Mouse (Mus musculus): ENCODE measurements around the gene Pld4. TPM values are rescaled to one million over a fixed set of nuclear protein-coding genes. Genes with fewer than 3 reads are reported as not detected.
"Not testable (repeated sequence)": the region's sequence is repeated elsewhere in the genome, so short reads cannot be mapped to it uniquely, and the experiment has no call there.

Gene Pld4
- polyA plus RNA-seq, 1 experiment, result not detected

DNA sequence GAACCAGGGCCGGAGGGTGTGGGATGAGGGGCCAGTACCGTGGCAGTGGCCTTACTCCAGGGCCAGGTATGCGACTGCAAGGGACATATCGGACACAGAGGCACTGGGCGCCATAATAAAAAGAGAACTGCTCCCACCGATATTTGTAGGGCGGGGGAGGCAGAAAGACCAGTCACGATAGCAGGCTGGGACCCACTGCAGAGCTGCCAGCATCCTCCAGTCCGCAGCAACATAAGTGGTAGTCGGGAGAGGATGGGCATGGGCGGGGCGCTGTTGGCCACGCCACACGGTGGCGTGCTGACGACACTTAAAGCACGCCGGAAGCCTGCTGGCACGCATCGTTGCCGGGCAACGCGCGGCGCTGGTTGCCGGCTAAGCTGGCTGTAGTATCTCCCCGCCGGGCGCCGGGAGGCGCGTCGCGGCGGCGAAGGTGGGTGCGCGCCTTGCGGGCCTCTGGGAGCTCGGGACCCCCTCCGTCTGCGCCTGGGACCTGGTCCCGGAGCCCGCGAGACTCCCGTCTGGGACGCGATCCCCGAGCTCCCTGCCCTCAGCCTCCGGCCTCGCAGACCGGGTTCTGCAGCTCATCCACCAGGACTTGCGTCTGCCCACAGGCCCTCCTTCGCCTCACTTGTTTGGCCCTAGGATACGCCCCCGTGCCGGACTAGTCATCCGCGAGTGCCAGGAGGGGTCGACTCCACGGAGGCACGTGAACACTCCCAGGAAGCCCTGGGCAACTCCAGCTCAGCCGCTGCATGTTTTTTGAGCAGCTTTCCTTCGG is 48.3 kb downstream of the Pld4 start, which contains the start of gene Clba1:
TSS of gene Clba1 (plus strand) at position 351 of the 778 bp plus-strand sequence.
- Histone ChIP-seq H3K4me1 (ENCODE audit: control insufficient read depth, insufficient read depth, low read length) (peaks cover 21% of the 10 kb centered on the region), H3K4me3 (ENCODE audit: insufficient read depth, low read depth, low read length) (peak within 1 kb of the TSS; percentile 62), H3K27ac (ENCODE audit: insufficient read depth, low read depth, low read length) (peak within 1 kb of the TSS; percentile 66)
- under 1% methylated on average over 64 of the region's 64 CpGs for WGBS
- peak; percentile 62; the same call in 1 of the 2 replicates for TF ChIP-seq POLR2A (IDR thresholded peaks at IDR 0.05; ENCODE audit: insufficient read depth, low read depth, low read length)
- no peak for TF ChIP-seq CTCF (IDR thresholded peaks at IDR 0.05; ENCODE audit: insufficient read depth, low read depth, low read length)

DNA sequence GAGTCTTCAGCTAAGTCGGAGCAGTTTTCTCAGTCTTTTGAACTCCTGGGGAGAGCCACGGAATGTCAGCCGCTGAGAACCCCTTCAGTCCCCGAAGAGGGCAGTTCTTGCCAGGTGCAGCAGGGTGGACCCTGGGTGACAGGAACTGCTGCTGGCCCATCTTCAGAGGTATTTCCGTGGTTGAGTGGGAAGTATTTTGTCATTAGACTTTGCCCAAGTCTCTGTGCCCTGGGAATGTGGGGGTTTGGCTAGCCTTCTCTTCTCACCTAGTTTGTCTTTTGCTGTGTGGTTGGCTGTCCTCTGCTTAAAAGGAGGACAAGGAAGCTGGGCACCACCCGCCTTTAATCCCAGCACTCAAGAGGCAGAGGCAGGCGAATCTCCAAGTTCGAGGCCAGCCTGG is 49.2 kb downstream of the Pld4 start:
- Histone ChIP-seq H3K4me1 (ENCODE audit: control insufficient read depth, insufficient read depth, low read length) (peaks cover 21% of the 10 kb centered on the region), H3K4me3 (ENCODE audit: insufficient read depth, low read depth, low read length) (peak overlapping the region; percentile 62), H3K27ac (ENCODE audit: insufficient read depth, low read depth, low read length) (no peak overlapping the region)
- TF ChIP-seq CTCF (IDR thresholded peaks at IDR 0.05; ENCODE audit: insufficient read depth, low read depth, low read length) (no peak), POLR2A (IDR thresholded peaks at IDR 0.05; ENCODE audit: insufficient read depth, low read depth, low read length) (no peak)
- 20% methylated on average over 8 of the region's 8 CpGs for WGBS

DNA sequence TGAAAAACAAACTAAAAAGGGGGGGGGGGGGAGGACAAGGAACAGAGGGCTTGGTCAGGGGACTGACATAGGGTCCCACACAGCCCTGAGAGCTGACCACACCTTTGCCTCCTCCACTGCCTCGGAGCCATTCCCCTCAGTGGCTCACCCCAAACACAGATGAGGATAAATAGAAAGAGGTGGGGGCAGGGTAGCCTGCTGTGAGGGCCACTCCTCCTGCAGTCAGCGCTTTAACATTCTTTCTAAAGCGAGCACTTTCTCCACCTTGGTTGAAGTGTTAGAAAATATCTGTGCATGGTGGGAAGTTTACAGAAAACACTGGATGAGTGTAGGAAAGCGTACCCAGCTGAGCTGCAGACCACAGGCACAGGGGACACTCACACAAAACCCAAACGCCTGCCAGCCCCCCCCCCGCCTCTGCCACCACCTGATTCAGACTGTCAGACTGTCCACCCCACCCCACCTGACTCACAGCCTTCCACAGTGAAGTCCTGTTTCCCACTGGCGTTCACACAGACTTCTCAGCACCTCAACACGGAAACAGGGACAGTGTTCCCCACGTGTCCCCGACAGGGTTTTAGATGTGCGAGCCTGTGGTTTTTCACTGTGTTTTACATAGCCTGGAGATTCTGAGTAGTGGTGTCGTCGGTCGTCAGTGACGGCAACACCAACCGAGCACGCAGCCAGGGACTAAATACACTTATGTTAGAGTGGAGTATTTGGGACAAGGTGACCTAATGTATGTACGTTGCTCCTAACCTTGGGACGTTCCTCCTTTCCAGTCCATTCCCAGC is 49.8 kb downstream of the Pld4 start:
- no peak overlapping the region for H3K4me3 ChIP-seq (ENCODE audit: insufficient read depth, low read depth, low read length)
- TF ChIP-seq CTCF (IDR thresholded peaks at IDR 0.05; ENCODE audit: insufficient read depth, low read depth, low read length), result no peak
- TF ChIP-seq POLR2A (IDR thresholded peaks at IDR 0.05; ENCODE audit: insufficient read depth, low read depth, low read length), result no peak
- WGBS, result 60% methylated on average over 19 of the region's 19 CpGs
- peaks cover 21% of the 10 kb centered on the region for H3K4me1 ChIP-seq (ENCODE audit: control insufficient read depth, insufficient read depth, low read length)
- no peak overlapping the region for H3K27ac ChIP-seq (ENCODE audit: insufficient read depth, low read depth, low read length)

DNA sequence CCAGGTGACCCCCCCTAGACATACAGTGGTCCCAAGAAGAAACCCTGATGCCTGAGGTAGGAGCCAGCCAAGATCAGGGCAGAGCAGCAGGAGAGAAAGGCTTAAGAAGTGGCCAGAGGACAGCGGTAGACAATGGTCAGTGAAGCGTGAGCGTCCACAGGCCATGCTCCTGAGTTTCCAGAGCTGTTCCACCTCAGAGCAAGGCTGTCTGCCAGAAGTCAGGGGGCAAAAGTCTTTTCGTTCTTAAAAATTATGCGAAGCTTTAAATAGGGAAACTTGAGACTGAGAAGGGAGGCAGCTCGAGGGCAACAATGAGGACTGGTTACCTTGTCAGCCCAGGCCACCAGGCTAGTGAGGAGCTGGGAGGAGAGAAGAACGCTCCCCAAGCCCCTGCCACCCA is 52.9 kb downstream of the Pld4 start:
- peaks cover 15% of the 10 kb centered on the region; the same call in 1 of the 2 replicates for H3K4me1 ChIP-seq (ENCODE audit: control insufficient read depth, insufficient read depth, low read length)
- TF ChIP-seq CTCF (IDR thresholded peaks at IDR 0.05; ENCODE audit: insufficient read depth, low read depth, low read length) (no peak), POLR2A (IDR thresholded peaks at IDR 0.05; ENCODE audit: insufficient read depth, low read depth, low read length) (no peak)
- 84% methylated on average over 7 of the region's 7 CpGs for WGBS
- H3K4me3 ChIP-seq (ENCODE audit: insufficient read depth, low read depth, low read length), result no peak overlapping the region
- no peak overlapping the region for H3K27ac ChIP-seq (ENCODE audit: insufficient read depth, low read depth, low read length)

DNA sequence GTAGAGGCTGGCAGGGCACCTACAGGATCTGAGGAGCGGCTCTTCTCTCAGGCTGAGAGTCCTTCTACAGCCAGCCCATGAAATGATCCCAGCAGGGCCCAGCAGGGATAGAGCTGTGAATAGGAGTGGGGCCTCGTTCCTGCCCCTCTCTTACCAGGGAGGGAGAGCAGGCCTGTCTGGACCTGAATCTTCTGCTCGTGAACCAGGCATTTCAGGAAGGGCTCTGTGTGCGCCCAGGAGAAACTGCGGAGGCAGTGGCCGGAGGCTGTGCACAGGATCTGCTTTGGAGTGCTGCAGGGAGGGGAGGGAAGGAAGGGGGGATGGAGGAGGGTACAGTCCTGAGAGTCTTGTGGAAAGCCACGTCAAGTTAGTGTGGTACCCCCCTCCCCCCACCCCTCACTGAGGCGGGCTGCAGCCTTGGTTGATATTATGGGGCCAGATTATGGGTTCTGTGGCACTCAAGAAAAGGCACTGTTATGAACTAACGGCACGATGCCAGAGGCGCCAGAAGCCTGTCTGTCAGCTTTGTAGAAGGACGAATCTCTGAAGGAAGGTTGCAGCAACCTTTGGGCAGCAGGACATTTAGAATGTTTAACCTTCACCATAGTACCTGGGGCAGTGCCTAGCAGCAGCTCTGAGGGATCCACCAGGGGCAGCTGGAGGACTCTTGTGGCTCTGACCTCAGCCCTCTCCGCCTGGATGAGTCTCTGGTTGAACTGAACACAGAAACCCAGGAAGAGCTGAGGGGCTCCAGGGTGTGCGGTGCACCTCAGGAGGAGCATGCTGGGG is 54.4 kb downstream of the Pld4 start:
- 78% methylated on average over 14 of the region's 14 CpGs for WGBS
- TF ChIP-seq CTCF (IDR thresholded peaks at IDR 0.05; ENCODE audit: insufficient read depth, low read depth, low read length), result no peak
- TF ChIP-seq POLR2A (IDR thresholded peaks at IDR 0.05; ENCODE audit: insufficient read depth, low read depth, low read length), result no peak
- H3K27ac ChIP-seq (ENCODE audit: insufficient read depth, low read depth, low read length), result no peak overlapping the region
- H3K4me3 ChIP-seq (ENCODE audit: insufficient read depth, low read depth, low read length), result no peak overlapping the region
- H3K4me1 ChIP-seq (ENCODE audit: control insufficient read depth, insufficient read depth, low read length), result peaks cover 6% of the 10 kb centered on the region; the same call in 1 of the 2 replicates

DNA sequence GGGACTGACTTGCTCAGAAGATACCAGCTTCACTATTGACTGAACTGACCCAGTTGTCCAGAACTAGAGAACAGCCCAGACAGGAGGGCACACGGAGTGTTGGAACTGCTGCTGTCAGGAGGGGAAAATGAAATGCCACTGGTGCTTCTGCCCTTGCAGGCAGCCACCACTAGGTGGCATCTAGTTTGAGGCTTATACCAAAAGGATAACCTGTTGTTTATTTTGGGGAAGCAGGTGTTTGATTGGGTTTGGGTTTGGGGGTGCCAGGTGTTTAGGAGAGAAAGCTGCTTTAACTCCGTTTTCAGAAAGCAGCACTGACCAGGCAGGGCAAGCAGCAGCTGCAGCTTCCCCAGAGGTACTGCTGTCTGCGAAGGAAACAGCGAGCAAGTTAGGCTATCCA is 55.8 kb downstream of the Pld4 start:
- H3K27ac ChIP-seq (ENCODE audit: insufficient read depth, low read depth, low read length), result no peak overlapping the region
- no peak for TF ChIP-seq CTCF (IDR thresholded peaks at IDR 0.05; ENCODE audit: insufficient read depth, low read depth, low read length)
- TF ChIP-seq POLR2A (IDR thresholded peaks at IDR 0.05; ENCODE audit: insufficient read depth, low read depth, low read length), result no peak
- no peak overlapping the region for H3K4me3 ChIP-seq (ENCODE audit: insufficient read depth, low read depth, low read length)
- WGBS, result 43% methylated on average over 4 of the region's 4 CpGs
- H3K4me1 ChIP-seq (ENCODE audit: control insufficient read depth, insufficient read depth, low read length), result no peaks in the 10 kb centered on the region

DNA sequence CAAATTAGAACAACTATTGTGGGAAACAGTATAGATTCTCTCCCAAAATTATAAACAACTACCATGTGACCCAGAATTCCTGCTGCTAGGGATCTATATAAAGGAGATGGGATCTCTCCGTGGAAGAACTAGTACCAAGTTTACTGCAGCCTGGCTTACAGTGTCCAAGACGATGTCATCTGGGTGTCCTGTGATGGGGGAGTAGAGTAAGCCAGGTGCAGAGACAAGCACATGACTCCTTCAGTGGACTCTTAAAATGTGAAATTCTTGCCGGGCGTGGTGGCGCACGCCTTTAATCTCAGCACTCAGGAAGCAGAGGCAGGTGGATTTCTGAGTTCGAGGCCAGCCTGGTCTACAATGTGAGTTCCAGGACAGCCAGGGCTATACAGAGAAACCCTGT is 56.4 kb downstream of the Pld4 start:
- WGBS, result 75% methylated on average over 7 of the region's 7 CpGs
- H3K4me1 ChIP-seq (ENCODE audit: control insufficient read depth, insufficient read depth, low read length); H3K27ac ChIP-seq (ENCODE audit: insufficient read depth, low read depth, low read length); H3K4me3 ChIP-seq (ENCODE audit: insufficient read depth, low read depth, low read length): not testable (repeated sequence)

Other genes with a start within 250 kb of the Pld4 start
- not detected in 2 replicates for gene Tmem179, start 243.9 kb upstream of the Pld4 start, polyA plus RNA-seq (2012; ENCODE audit: insufficient read depth, insufficient read length, low replicate concordance, missing spikeins)
- not detected in 2 replicates for gene Inf2, start 171.9 kb upstream of the Pld4 start, polyA plus RNA-seq (2012; ENCODE audit: insufficient read depth, insufficient read length, low replicate concordance, missing spikeins)
- not detected in 2 replicates for gene Adssl1, start 140.6 kb upstream of the Pld4 start, polyA plus RNA-seq (2012; ENCODE audit: insufficient read depth, insufficient read length, low replicate concordance, missing spikeins)
- gene Siva1, start 116.0 kb upstream of the Pld4 start, polyA plus RNA-seq (2012; ENCODE audit: insufficient read depth, insufficient read length, low replicate concordance, missing spikeins), result not detected in 2 replicates
- not detected in 2 replicates for gene Akt1, start 85.8 kb upstream of the Pld4 start, polyA plus RNA-seq (2012; ENCODE audit: insufficient read depth, insufficient read length, low replicate concordance, missing spikeins)
- not detected in 2 replicates for gene Zbtb42, start 81.8 kb upstream of the Pld4 start, polyA plus RNA-seq (2012; ENCODE audit: insufficient read depth, insufficient read length, low replicate concordance, missing spikeins)
- not detected in 2 replicates for gene Cep170b, start 40.2 kb upstream of the Pld4 start, polyA plus RNA-seq (2012; ENCODE audit: insufficient read depth, insufficient read length, low replicate concordance, missing spikeins)
- not detected in 2 replicates for gene Ahnak2, start 42.0 kb downstream of the Pld4 start, polyA plus RNA-seq (2012; ENCODE audit: insufficient read depth, insufficient read length, low replicate concordance, missing spikeins)
- gene Clba1, start 48.3 kb downstream of the Pld4 start, polyA plus RNA-seq (2012; ENCODE audit: insufficient read depth, insufficient read length, low replicate concordance, missing spikeins), result not detected in 2 replicates
- gene Cdca4, start 68.8 kb downstream of the Pld4 start, polyA plus RNA-seq (2012; ENCODE audit: insufficient read depth, insufficient read length, low replicate concordance, missing spikeins), result not detected in 2 replicates
- not detected in 2 replicates for gene Gpr132, start 107.6 kb downstream of the Pld4 start, polyA plus RNA-seq (2012; ENCODE audit: insufficient read depth, insufficient read length, low replicate concordance, missing spikeins)
- gene Jag2, start 169.1 kb downstream of the Pld4 start, polyA plus RNA-seq (2012; ENCODE audit: insufficient read depth, insufficient read length, low replicate concordance, missing spikeins), result not detected in 2 replicates
- gene Nudt14, start 181.5 kb downstream of the Pld4 start, polyA plus RNA-seq (2012; ENCODE audit: insufficient read depth, insufficient read length, low replicate concordance, missing spikeins), result not detected in 2 replicates
- gene Btbd6, start 215.8 kb downstream of the Pld4 start, polyA plus RNA-seq (2012; ENCODE audit: insufficient read depth, insufficient read length, low replicate concordance, missing spikeins), result not detected in 2 replicates
- not detected in 2 replicates for gene Brf1, start 240.0 kb downstream of the Pld4 start, polyA plus RNA-seq (2012; ENCODE audit: insufficient read depth, insufficient read length, low replicate concordance, missing spikeins)

All from olfactory bulb, adult 2 months (tissue).